Mouse (Mus musculus): Measurements from ENCODE around the gene Cfap70. TPM values are rescaled to one million over a fixed set of nuclear protein-coding genes. Genes with fewer than 3 reads are reported as not detected.

Gene Cfap70
- total and polyA plus RNA-seq, 3 experiments: 0.11 TPM; not detected in 2

DNA sequence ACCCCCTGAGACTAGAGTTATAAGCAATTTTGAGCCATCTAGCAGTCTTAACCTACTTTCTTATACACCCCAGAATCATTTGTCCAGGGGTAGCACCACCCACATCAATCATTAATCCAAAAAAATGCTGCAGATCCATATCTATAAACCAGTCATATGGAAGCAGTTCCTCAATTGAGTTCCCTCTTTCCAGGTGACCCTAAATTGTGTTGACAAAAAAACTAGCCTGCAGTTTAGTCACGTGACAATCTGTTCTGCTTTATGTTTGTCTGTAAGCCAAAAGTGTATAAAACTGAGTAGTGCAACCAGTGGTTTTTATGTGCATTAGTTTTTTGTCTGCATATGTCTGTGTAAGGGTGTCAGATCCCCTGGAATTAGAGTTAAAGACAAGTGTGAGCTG, 80.2 kb downstream of the Cfap70 start (continued):
- TF ChIP-seq SMC3 (IDR thresholded peaks at IDR 0.05; ENCODE audit: low read depth, low read length) (no peak), GABPA (IDR thresholded peaks at IDR 0.05; ENCODE audit: low read depth, low read length) (no peak), MYC (IDR thresholded peaks at IDR 0.05; ENCODE audit: low read depth, low read length) (0 out of 2 replicates have a peak, but pooled peaks have one; percentile 40), ELF1 (IDR thresholded peaks at IDR 0.05; ENCODE audit: low read depth, low read length) (no peak), USF1 (IDR thresholded peaks at IDR 0.05; ENCODE audit: low read depth, low read length) (peak; percentile 90)

GRCm38 (mm10) chr14:20370798-20371197, 81.2 kb downstream of the Cfap70 start:
- Histone ChIP-seq H3K9ac (ENCODE audit: control insufficient read depth, low read depth, low read length, poor library complexity, severe bottlenecking) (no peak overlapping the region), H3K4me1 (ENCODE audit: control insufficient read depth in 1 of 2, insufficient read depth in 2 of 2, low read length in 2 of 2) (peaks cover 5% of the 10 kb centered on the region in 2 experiments; a peak in 3 of 4 replicates), H3K9me3 (replicated peaks; ENCODE audit: insufficient read depth, low read length) (no peaks in the 10 kb centered on the region), H3K27ac (ENCODE audit: control insufficient read depth, low read depth, low read length) (peak overlapping the region; percentile 46; the same call in 1 of the 2 replicates), H3K36me3 (ENCODE audit: control insufficient read depth in 1 of 2, insufficient read depth in 2 of 2, low read length in 2 of 2) (peaks cover 0 to 15% of the 10 kb centered on the region in 2 experiments; a peak in 2 of 4 replicates), H3K79me2 (ENCODE audit: control insufficient read depth, insufficient read depth, low read length, poor library complexity) (no peaks in the 10 kb centered on the region), H3K4me3 (ENCODE audit: control insufficient read depth in 1 of 2, insufficient read depth in 1 of 2, low read depth in 2 of 2, low read length in 2 of 2) (no peak overlapping the region), H3K27me3 (ENCODE audit: control insufficient read depth in 1 of 2, insufficient read depth in 2 of 2, low read length in 2 of 2) (no peaks in the 10 kb centered on the region)
- DNase-seq (ENCODE audit: low read depth, low spot score): peak; percentile 88
- no peak for TF ChIP-seq RCOR1 (IDR thresholded peaks at IDR 0.05; ENCODE audit: low read depth, low read length)
- no peak for TF ChIP-seq RAD21 (IDR thresholded peaks at IDR 0.05; ENCODE audit: low read depth, low read length)
- no peak for TF ChIP-seq CTCF (IDR thresholded peaks at IDR 0.05 in 2 of 3, conservative IDR thresholded peaks at IDR 0.05 in 1 of 3; ENCODE audit: control insufficient read depth in 1 of 3, insufficient read depth in 1 of 3, low read depth in 2 of 3, low read length in 3 of 3, poor library complexity in 1 of 3, severe bottlenecking in 1 of 3)
- TF ChIP-seq BHLHE40 (IDR thresholded peaks at IDR 0.05; ENCODE audit: borderline replicate concordance, low read depth, low read length): peak; percentile 84; the same call in 1 of the 2 replicates
- no peak for TF ChIP-seq GABPA (IDR thresholded peaks at IDR 0.05; ENCODE audit: low read depth, low read length)
- no peak for TF ChIP-seq POLR2AphosphoS5 (IDR thresholded peaks at IDR 0.05; ENCODE audit: borderline replicate concordance, low read depth, low read length)
- TF ChIP-seq POLR2A (IDR thresholded peaks at IDR 0.05; ENCODE audit: control insufficient read depth in 1 of 2, insufficient read depth in 1 of 2, low read depth in 1 of 2, low read length in 2 of 2, poor library complexity in 1 of 2): peak in 1 of 2 experiments; percentile 38; a peak in 2 of 4 replicates
- TF ChIP-seq SMC3 (IDR thresholded peaks at IDR 0.05; ENCODE audit: low read depth, low read length): no peak
- no peak for TF ChIP-seq MYB (IDR thresholded peaks at IDR 0.05; ENCODE audit: low read depth, low read length)
- TF ChIP-seq KAT2A (conservative IDR thresholded peaks at IDR 0.05; ENCODE audit: low read depth, low read length): no peak
- TF ChIP-seq USF1 (IDR thresholded peaks at IDR 0.05; ENCODE audit: low read depth, low read length): peak; percentile 35; the same call in 1 of the 2 replicates
- 0 out of 2 replicates have a peak, but pooled peaks have one; percentile 34 for TF ChIP-seq NELFE (IDR thresholded peaks at IDR 0.05; ENCODE audit: low read depth, low read length)
- TF ChIP-seq TAL1 (IDR thresholded peaks at IDR 0.05; ENCODE audit: low read length): no peak
- no peak for TF ChIP-seq MAFK (IDR thresholded peaks at IDR 0.05; ENCODE audit: borderline replicate concordance, low read depth, low read length)
- TF ChIP-seq UBTF (IDR thresholded peaks at IDR 0.05; ENCODE audit: borderline replicate concordance, insufficient read depth, low read depth, low read length): no peak
- no peak for TF ChIP-seq JUND (IDR thresholded peaks at IDR 0.05; ENCODE audit: low read depth, low read length)
- no peak for TF ChIP-seq HCFC1 (IDR thresholded peaks at IDR 0.05; ENCODE audit: low read depth, low read length)
- peak; percentile 59 for TF ChIP-seq GATA1 (IDR thresholded peaks at IDR 0.05; ENCODE audit: low read depth, low read length)
- TF ChIP-seq USF2 (IDR thresholded peaks at IDR 0.05; ENCODE audit: borderline replicate concordance in 1 of 2, insufficient read depth in 1 of 2, low read depth in 1 of 2, low read length in 2 of 2): no peak
- no peak for TF ChIP-seq POLR2AphosphoS2 (IDR thresholded peaks at IDR 0.05; ENCODE audit: low read length)
- peak; percentile 97 for TF ChIP-seq NRF1 (IDR thresholded peaks at IDR 0.05; ENCODE audit: insufficient read depth, low read depth, low read length, poor library complexity, severe bottlenecking)
- peak; percentile 60 for TF ChIP-seq ETS1 (IDR thresholded peaks at IDR 0.05; ENCODE audit: low read depth, low read length)
- peak; percentile 90 for TF ChIP-seq MXI1 (IDR thresholded peaks at IDR 0.05; ENCODE audit: low read depth, low read length)
- no peak for TF ChIP-seq ELF1 (IDR thresholded peaks at IDR 0.05; ENCODE audit: low read depth, low read length)
- TF ChIP-seq MEF2A (IDR thresholded peaks at IDR 0.05; ENCODE audit: extremely low read depth, insufficient replicate concordance, low read depth, low read length, poor library complexity, severe bottlenecking): no peak
- peak; percentile 85; the same call in 1 of the 2 replicates for TF ChIP-seq MAX (IDR thresholded peaks at IDR 0.05; ENCODE audit: low read length)
- TF ChIP-seq TBP (IDR thresholded peaks at IDR 0.05; ENCODE audit: low read depth, low read length): peak; percentile 61
- TF ChIP-seq MYC (IDR thresholded peaks at IDR 0.05; ENCODE audit: low read depth, low read length): peak; percentile 90
- TF ChIP-seq ZNF384 (IDR thresholded peaks at IDR 0.05; ENCODE audit: low read depth, low read length): peak; percentile 66; the same call in 1 of the 2 replicates
- TF ChIP-seq CHD2 (IDR thresholded peaks at IDR 0.05; ENCODE audit: low read length): no peak
- TF ChIP-seq ZMIZ1 (IDR thresholded peaks at IDR 0.05; ENCODE audit: low read depth, low read length): no peak
- no peak for TF ChIP-seq CHD1 (IDR thresholded peaks at IDR 0.05; ENCODE audit: low read depth, low read length)
- TF ChIP-seq TCF12 (IDR thresholded peaks at IDR 0.05; ENCODE audit: low read depth, low read length): no peak
- no peak for TF ChIP-seq E2F4 (IDR thresholded peaks at IDR 0.05; ENCODE audit: borderline replicate concordance, low read depth, low read length)
